Mouse (Mus musculus): ENCODE measurements around the gene Ebf1.

The Ebf1 gene

DNA sequence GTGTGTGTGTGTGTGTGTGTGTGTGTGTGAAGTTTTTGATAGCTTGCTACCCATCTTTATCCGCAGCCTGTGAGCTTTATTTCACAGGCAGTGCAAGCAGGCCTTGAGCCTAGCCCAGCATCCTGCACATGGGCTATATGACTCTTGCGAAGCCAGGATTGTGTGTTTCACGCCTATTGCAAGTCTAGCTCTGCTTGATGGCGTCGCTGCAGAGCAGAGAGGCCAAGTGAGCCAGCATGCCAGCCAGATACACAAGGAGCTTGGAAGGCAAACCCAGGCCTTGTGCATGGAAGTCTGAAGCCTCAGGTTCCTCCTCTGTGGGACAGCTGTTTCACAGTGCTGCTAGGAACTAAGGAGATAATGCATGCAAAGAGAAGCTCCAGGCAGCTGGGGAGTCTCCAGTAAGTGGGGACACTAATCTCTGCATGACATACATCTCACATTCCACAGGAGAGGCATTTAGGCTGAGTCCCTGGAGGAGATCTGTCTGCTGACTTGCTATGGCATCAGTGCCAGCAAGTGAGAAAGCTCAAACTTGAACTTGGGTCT lies 359.2 kb downstream of the Ebf1 start:
- DNase-seq, result no peak

DNA sequence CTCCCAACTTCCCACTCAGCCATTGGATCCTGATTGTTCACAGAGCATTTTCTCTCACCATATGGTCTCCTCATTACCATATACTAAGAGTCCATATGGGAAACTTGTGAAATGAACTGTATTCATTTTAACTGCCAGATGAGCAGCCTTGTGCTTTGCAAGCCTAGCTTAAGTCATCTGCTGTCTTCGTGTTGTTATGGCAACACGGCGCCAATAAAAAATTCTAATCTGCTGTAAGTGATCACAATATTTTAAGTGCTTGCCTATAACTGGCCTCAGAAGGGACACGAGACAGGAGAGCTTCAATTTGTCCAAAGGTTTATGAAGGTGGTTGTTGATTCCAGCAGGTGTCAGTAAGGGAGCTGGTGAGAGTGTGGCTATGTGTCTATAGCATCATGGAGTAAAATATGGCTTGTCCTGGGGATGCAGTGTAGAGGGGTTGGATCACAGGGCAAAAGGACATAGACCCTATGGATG lies 360.8 kb downstream of the Ebf1 start:
- DNase-seq, result no peak

DNA sequence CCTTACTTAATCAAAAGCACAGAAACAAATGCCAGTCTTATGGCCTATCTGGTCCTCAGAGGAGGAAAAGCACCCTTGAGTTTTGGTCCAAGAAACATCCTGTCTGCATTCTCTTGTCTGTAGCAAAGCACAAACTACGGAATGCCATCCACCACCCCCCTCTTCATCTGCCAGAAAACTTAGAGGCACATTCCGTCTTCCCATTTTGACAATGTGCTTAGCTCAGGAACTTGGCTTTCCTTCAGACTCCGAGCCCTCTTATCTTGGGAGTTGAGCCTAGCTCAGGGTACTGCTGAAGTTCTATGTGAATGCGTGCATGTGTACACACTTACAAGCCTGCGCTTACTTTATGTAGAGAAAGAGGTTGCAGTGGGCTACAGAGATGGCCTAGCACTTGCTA lies 362.3 kb downstream of the Ebf1 start:
- DNase-seq, result no peak

DNA sequence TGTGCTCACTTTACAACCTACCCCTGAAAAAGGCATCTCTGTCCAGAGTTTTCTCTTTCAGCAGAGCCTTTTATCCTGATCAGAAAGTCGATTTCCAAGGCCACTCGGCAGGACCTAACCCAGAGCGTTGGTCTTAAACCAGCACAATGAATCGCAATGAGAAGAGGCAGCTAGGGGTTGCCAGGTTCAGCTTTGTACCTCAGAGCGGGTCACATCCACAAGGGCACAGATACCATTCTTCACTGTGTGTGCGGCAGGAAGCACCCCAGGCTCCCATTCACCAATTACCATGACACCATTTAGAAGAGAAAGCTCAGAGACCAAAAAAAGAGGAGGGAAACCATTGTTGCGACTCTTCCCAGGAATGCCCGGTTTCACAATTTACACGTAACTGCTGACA lies 365.1 kb downstream of the Ebf1 start:
- no peak for DNase-seq

DNA sequence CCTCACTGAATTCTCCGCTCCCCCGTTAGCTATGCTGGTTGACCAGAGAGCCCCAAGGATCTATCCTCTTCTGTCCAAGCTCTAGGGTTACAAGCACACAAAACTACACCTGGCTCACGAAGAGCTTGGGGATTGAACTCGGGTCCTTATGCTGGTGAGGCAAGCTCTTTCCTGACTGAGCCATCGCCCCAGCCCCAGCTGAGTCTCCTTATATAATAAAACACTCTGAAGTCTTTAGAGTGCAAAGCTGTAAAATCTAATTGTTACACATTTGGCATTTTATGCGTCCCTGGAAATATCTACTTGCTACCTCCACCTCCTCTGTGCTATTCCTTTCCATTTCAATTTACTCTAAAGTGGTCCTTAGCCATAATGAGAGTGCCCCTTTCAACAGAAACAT lies 366.8 kb downstream of the Ebf1 start:
- no peak for DNase-seq

DNA sequence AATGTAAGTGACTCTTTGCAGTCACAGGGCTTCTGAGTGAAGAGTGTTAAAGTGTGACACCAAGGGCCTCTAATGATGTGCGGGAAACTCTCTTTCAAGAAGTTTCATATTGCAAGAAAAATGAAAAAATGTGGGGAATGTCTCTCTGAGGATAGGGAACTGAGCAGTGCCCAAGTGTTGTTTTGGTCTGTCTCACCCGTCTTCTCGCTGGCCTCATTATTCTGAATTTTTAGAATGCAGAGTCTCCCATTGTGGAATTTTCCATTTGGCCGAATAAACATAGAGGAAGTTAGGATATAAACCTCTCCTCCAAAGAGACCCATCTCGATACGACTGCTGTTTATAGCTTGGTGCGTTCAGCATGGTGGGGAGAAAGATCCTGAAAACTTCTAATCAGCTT lies 367.3 kb downstream of the Ebf1 start:
- no peak for DNase-seq

DNA sequence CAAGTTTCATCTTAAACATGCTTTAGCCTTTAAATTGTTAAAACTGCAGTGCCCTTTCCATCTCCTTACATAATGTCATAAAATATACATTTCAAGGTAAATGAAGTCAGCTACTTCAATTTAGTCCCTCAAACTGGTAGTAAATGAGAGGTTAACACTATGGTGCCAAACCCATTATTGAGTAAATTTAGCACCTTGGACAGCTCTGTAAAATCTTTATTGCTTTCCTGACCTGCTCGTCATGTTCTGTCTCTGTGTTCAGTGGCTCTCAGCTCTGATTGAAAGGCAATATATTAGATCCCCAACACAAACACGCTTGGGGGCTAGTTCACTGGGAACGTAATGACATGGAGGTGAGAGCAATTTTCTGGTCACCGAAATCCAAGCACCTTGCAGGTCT lies 370.7 kb downstream of the Ebf1 start:
- DNase-seq, result no peak

DNA sequence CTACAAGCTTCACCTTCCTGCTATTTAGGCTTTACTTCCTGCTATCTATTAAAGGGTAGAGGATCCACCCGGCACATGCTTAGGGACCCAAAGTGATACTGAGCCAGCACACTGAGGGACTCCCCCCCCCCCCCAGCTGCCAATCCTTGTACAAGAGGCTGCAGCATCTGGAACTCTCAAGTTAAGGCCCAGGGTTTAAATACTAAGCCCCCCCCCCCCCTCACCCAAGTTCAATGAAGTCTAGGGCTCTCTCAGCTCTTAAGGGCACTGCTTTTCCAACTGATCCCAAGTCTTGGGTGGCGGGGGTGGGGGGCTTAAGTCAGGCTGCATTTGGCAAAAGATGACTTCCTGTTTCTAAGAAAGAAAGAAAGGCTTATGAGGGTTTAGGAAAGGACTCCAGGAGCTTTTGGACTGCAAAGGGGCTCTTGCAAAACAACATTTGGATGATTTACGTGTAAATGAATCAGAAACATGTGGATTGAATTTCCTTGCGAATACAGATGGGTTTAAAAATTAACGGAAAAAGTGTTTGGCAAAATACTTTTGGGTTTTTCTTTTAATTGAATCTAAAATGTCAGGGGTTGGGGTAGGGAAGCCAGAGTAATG lies 385.7 kb downstream of the Ebf1 start:
- DNase-seq, result no peak

DNA sequence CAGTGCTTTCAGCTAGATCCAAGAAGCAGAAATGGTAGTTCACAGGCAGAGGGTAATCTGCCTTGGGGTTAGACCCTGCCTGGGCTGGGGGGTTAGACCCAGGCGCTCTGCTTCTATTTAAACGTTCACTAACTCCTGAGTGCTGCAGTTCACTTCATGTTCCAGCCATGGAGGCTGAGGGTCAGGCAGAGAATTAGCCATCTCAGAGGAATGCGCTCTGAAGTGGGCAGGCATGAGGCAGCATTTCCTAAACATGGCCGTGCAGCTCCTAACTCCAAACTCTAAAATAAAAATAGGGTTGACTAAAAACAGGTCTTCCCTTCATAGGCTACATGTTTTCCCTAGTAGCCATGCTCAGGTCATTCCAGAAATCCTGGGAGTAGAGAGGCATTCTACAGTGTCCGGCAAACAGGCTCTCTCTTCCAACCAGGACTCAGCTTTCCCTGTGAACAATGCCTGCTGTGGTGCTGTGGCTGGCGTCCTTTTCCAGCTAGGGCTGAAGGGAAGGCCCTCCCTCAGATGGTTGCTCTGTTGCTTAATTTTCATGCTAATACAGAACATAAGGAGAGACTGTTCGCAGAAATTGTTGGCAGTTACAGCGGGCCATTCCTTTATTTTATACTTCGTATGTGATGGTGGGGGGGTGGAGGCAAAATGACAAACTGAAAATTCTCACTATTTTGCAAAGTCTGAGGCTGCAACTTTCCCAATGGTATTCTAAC lies 386.8 kb downstream of the Ebf1 start:
- DNase-seq, result no peak

DNA sequence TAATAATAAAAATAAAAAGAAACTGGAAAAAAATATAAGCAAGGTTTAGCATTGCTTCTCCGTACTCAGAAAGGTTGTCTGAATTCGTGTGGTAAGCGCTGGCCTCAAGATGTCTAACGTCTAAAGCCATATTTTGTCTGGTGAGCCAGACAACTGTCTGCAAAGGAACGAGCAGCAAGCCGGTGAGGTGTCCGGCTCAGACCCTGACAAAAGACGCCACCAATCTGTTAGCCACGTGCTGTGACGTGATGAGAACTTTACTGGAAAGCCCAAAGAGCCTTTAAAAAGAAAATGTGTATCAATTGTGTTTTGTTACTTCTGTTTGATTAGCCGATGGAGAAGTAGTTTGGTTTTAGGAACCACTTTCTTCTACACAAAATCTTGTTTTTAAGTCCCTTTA lies 390.2 kb downstream of the Ebf1 start:
- DNase-seq, result no peak

DNA sequence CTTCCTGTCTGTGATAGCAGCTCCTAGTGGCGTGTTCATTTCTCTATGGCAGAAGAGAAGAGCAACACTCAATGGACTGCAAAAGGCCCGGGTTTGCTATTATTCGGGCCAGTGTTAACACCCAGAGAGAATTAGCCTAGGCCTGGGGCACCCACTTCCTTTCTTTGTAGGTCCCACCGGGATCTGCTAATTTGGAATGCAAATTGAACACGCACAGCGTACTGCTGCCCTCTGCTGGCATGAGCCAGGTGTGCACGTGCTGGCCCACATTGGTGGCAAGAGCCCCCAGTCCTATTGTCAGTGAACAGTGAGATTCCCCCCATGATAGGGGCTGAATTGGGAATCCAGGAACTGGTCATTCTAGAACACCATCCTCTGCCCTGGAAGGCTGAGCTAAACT lies 391.0 kb downstream of the Ebf1 start:
- DNase-seq, result peak; percentile 51

DNA sequence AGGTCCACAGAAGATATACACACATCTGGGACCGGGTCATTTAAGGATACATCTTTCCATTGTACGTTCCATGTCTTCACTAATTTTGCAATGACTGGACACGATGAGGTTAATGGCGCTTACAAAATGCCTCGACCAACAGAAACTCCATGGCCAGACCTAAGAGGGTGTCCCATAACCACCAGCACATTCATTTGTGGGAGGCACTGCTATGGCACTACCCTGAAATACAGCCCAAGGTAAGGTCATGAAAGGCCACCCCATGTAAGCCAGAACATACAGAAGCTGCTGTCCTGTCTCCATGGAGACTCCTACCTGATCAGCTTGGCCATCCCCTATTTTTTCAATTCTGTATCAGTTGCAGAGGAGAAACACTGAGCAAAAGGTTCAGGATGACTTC lies 391.6 kb downstream of the Ebf1 start:
- no peak for DNase-seq

DNA sequence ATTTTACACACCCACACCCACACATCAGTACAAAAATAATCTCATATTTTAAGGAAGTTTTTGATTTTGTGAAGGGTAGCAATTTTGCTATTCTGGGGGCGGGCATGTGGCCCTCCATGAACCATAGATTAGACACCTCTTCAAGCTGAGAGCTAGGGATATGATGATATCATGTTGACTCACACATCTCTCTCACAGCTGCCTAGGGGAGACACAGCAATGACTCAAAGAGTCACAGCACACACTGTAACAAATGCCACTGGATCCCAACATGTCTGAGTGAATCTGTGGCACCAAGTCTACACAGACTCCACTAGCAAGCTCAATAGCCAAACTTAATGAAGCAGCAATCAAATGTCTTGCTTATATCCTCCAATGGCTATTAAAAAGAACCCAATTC lies 395.0 kb downstream of the Ebf1 start:
- no peak for DNase-seq

DNA sequence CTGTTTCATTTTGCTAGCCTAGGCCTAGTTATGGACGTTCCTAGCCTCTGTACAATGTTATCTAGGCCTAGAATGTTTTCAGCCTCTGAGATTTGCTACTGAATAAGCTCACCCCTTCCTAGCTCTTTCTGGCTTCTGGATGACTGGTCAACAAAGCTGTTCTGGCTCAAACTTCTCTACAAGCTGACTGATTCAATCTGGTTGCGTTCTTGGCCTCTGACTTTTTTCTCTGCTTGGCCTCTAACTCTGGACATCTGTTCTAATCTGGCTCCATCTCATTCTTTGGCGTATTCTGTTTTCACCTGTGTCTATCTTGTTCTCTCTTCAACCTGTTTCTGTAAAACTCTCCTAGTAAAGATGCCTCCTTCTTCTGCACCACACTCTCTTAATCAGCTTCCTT lies 400.4 kb downstream of the Ebf1 start:
- DNase-seq, result no peak

DNA sequence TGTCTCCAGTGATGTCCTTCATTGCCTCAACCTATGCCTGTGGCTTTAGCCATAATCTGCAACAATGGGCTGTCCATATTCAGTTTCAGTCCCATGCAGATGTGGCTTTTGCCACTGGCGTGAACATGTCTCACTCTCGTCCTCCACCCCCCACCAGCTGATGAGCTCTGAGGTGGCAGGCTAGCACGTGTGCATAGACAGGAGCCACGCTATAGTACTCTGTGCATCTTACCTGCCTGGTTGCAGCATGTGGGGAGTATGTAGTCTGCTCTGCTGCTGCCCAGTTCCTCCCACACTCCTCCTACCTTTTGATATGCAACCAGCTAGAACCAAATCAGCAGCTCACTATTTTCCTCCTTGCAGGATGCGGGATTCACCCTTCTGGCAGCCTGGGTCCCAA lies 408.9 kb downstream of the Ebf1 start:
- no peak for DNase-seq

DNA sequence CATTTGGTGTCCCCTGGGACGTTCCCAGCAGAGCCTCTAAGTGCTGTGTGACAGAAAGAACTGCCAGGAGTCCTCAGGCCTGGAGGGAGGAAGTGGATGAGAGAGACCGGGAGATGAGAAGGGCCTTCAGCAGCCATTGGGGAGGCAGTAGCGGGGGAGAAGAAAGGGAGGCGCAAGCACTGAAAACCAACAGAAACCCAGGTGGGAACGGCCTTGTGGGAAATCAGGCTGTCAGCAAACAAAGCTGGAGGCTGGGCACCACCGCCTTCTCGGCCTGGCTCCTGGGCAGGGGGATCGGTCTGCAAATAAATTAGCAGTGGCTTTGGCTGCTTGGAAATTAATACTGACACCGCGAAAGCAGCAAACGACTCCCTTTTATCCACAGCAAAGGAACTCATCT lies 409.6 kb downstream of the Ebf1 start:
- no peak for DNase-seq

DNA sequence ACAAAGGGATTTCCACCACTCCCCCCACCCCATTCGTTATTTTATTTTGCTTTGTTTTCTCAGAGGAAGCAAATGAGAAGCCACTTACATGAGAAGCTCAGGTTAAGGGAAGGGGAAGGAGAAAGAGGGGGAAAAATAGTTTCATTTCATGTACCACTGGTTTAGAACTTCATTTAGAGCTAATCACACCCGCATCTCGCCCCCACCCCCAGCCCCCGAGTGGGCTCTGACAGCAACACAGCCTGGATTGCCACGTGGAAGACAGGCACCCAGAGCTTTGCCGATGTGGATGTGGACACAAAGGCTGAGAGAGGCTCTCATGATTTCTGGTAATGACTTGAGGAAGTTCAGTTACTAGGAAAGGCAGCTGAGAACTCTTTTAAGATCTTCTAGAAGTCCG lies 410.0 kb downstream of the Ebf1 start:
- DNase-seq, result no peak

DNA sequence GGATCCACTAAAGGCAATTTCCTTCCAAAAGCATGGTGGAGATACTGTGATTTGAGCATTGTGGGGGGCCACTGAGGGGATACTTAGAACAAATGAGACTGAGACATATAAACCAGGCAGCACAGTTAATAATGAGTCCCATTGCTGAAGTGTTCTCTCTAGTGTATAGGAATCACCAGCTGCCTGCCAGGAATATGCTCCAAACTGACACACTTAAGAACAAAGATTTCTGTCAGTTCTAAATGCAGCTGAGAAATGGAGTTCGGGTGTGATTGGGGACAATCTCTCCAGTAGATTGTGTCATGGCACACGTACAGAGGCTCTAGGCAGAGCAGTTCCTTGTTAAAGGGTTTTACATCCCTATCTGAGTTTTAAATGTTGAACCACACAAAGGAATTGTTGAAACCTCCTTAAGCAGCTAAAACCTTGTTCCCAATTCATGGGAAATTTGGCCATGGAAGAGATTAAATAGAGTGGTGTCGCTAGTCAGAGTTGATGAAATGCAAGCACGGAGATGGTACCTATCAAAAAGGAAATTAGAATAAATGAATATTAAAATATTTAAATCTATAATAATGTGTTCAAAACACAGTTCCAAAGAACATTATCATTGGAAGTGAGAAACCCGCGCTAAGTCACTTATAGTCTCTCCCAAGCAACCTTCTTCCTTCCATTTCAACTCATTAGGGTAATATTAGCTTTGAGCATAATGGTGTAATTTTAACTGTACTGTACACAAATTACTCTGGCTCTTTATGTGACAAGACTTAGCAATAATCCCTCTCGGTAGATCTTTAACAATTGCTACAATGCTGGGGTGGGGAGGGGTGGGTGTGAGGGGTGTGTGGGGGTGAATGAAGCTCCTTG lies 438.9 kb downstream of the Ebf1 start:
- no peak for DNase-seq
